In the genomic region with DNA sequence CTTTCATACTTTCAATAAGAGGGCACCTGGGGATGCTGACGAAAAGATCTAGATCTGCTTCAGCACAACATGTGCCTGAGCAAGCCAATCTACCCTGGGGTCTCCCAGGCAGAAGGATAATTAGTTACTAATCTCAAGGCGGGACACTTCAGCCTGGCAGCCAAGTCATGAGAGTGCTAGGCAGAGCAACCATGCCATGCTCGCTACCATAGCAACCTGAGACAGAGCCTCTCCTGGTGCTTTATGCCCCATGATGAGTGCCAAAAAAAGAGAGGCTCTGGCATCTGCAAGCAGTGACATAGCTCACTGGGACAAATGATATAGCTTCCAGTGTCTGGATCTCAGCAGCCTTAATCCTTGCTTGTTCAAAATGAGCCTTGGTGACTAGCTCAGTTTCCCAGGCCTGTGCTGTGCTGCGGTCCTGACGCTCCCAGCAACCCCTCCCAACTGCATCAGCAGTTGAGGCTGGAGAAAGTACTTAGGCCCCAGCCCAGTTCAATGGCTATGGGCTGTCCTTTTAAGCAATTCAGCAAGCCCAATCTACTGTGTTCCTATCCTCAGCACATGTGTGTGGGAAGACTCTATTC, we compare ENCODE assay signal across 10 mouse cellular contexts. TPM values are rescaled to one million over a fixed set of nuclear protein-coding genes. Genes with fewer than 3 reads are reported as not detected.
DNase-seq lines count a peak whose midpoint lies in the region; ATAC-seq lines count a peak whose summit lies in the region.
"Had no signal": no experiment of that assay in that cellular context is flagged by ENCODE, and none has a peak within 500 bp of the region (broad histone marks: within the 10 kb centered on the region; RNA-seq: fewer than 3 reads in every experiment).

No protein-coding gene starts in this region.

- H3K9me3 ChIP-seq in heart, embryonic 15.5 days (replicated peaks), result no peaks in the 10 kb centered on the region
- no peaks in the 10 kb centered on the region for H3K9me3 ChIP-seq in limb, embryonic 10.5 days (replicated peaks)
- no peaks in the 10 kb centered on the region for H3K9me3 ChIP-seq in liver, embryonic 12.5 days (replicated peaks)

- no peak overlapping the region for H3K4me2 ChIP-seq in heart, embryonic 15.5 days
- H3K4me2 ChIP-seq in liver, embryonic 12.5 days, result no peak overlapping the region

- H3K4me1 ChIP-seq in heart, embryonic 15.5 days (replicated peaks), result peaks cover 30% of the 10 kb centered on the region
- peaks cover 15% of the 10 kb centered on the region for H3K4me1 ChIP-seq in limb, embryonic 10.5 days
- no peaks in the 10 kb centered on the region for H3K4me1 ChIP-seq in liver, embryonic 12.5 days

- H3K4me3 ChIP-seq in heart, embryonic 15.5 days, result no peak overlapping the region
- H3K4me3 ChIP-seq in limb, embryonic 10.5 days, result no peak overlapping the region
- no peak overlapping the region for H3K4me3 ChIP-seq in liver, embryonic 12.5 days
- H3K4me3 ChIP-seq: left cerebral cortex, adult 2 months had no signal

- H3K27me3 ChIP-seq in heart, embryonic 15.5 days, result no peaks in the 10 kb centered on the region
- H3K27me3 ChIP-seq in limb, embryonic 10.5 days (ENCODE audit: low read depth, poor library complexity, severe bottlenecking), result no peaks in the 10 kb centered on the region
- H3K27me3 ChIP-seq in liver, embryonic 12.5 days (replicated peaks), result 0 out of 2 replicates have a peak, but pooled peaks cover 6% of the 10 kb centered on the region

- intact Hi-C loops in heart, postnatal 14 days (cut with DNase I), result no loop called here

- ATAC-seq in heart, embryonic 15.5 days (replicated peaks; ENCODE audit: insufficient number of reproducible peaks, insufficient read depth, low FRiP score, low read depth), result 0 out of 2 replicates have a peak, but pooled peaks have one; percentile 29
- ATAC-seq in liver, embryonic 12.5 days, result no peak

- no peak for DNase-seq in heart, postnatal 14 days
- DNase-seq in right cerebral cortex, adult 2 months (ENCODE audit: low spot score in 2 of 2), result peak; percentile 29 to 39
- DNase-seq in right cerebral cortex, postnatal 36 days (ENCODE audit: low spot score in 2 of 2), result no peak
- DNase-seq in kidney, postnatal 36 days, result peak; percentile 32 to 50
- no peak for DNase-seq in limb, embryonic 10.5 days (ENCODE audit: low spot score)
- DNase-seq in gastrocnemius, adult 8-10 months (ENCODE audit: low spot score in 2 of 2), result no peak
- DNase-seq: adrenal gland, postnatal 36 days had no signal

- H3K9ac ChIP-seq in heart, embryonic 15.5 days, result no peak overlapping the region
- no peak overlapping the region for H3K9ac ChIP-seq in liver, embryonic 12.5 days

- WGBS in heart, embryonic 15.5 days, result 64% methylated on average over 5 of the region's 5 CpGs
- 78% methylated on average over 5 of the region's 5 CpGs for WGBS in limb, embryonic 10.5 days
- 59% methylated on average over 5 of the region's 5 CpGs for WGBS in liver, embryonic 12.5 days (ENCODE audit: insufficient replicate concordance)

- H3K27ac ChIP-seq in heart, embryonic 15.5 days, result peak overlapping the region; percentile 50; the same call in 1 of the 2 replicates
- H3K27ac ChIP-seq in limb, embryonic 10.5 days, result no peak overlapping the region
- no peak overlapping the region for H3K27ac ChIP-seq in liver, embryonic 12.5 days
- H3K27ac ChIP-seq: left cerebral cortex, adult 2 months had no signal

- H3K36me3 ChIP-seq in heart, embryonic 15.5 days, result no peaks in the 10 kb centered on the region
- H3K36me3 ChIP-seq in limb, embryonic 10.5 days, result no peaks in the 10 kb centered on the region
- no peaks in the 10 kb centered on the region for H3K36me3 ChIP-seq in liver, embryonic 12.5 days

RNA-seq across cellular contexts. Expression of a gene that starts 32.8 kb away (rescaled TPM):
- 1.1 and 2.1 TPM in 2 replicates for polyA plus RNA-seq in heart, embryonic 15.5 days (2015; fragmentation: Nextera tagmentation; extraction: Ambion mirVana)
- 10 to 100 TPM in 1 of 2 experiments, 1 to 10 TPM in 1; 10.0 to 11.5 TPM for total RNA-seq in heart, postnatal 14 days (2021)
- 0.67 and 0.86 TPM in 2 replicates for polyA plus RNA-seq in limb, embryonic 10.5 days (2016; fragmentation: Nextera tagmentation; extraction: Ambion mirVana)
- 0.11 and 0.25 TPM in 2 replicates for polyA plus RNA-seq in liver, embryonic 12.5 days (2016; fragmentation: Nextera tagmentation; extraction: Ambion mirVana)
- under 1 TPM; 0.02 to 0.36 (median 0.10) TPM for total RNA-seq in gastrocnemius, adult 8-10 months (2022)

RNA-seq across cellular contexts. Expression of a gene that starts 56.7 kb away (rescaled TPM):
- polyA plus RNA-seq in heart, embryonic 15.5 days (2015; fragmentation: Nextera tagmentation; extraction: Ambion mirVana), result 16.9 and 19.5 TPM in 2 replicates
- 10 to 100 TPM; 32.4 to 35.0 TPM for total RNA-seq in heart, postnatal 14 days (2021)
- polyA plus RNA-seq in limb, embryonic 10.5 days (2016; fragmentation: Nextera tagmentation; extraction: Ambion mirVana), result 13.0 and 14.1 TPM in 2 replicates
- polyA plus RNA-seq in liver, embryonic 12.5 days (2016; fragmentation: Nextera tagmentation; extraction: Ambion mirVana), result 14.4 and 15.1 TPM in 2 replicates
- total RNA-seq in gastrocnemius, adult 8-10 months (2022), result 1 to 10 TPM; 5.8 to 9.2 (median 8.1) TPM

Comparison
In these comparisons a context has a peak if more than half of its experiments do, and no peak if none do; other contexts are left out.
1. DNase-seq: peak in right cerebral cortex, adult 2 months (2 of 2) and kidney, postnatal 36 days (2 of 2); none in heart, postnatal 14 days (0 of 2), right cerebral cortex, postnatal 36 days (0 of 2), limb, embryonic 10.5 days (single experiment) and gastrocnemius, adult 8-10 months (0 of 2).